Mouse (Mus musculus) kidney, postnatal 0 days (tissue): ENCODE measurements around the gene Defa32. TPM values are rescaled to one million over a fixed set of nuclear protein-coding genes. Genes with fewer than 3 reads are reported as not detected.
"Not testable (repeated sequence)": the region's sequence is repeated elsewhere in the genome, so short reads cannot be mapped to it uniquely, and the experiment has no call there.

Experiments
- ATAC-seq: fragments of 200-750 bp; cut with Nextera tagmentation; replicated peaks from 2 replicates; pipeline ENCODE4 v1.8.0; 2017; ENCODE audit warnings: low read depth, moderate number of reproducible peaks, moderate TSS enrichment, moderate library complexity; ENCODE audit not compliant: low FRiP score
- DNase-seq: peaks from one replicate; pipeline ENCODE4 v3.0.0-alpha.2; 2016; ENCODE audit warnings: low spot score
- H3K27ac ChIP-seq: fragments of 300-500 bp; sonication (generic); 2 replicates; pipeline ENCODE4 v1.5.1; 2014; ENCODE audit warnings: mild to moderate bottlenecking
- H3K27me3 ChIP-seq: fragments of 300-500 bp; sonication (generic); 2 replicates; pipeline ENCODE4 v1.6.1; 2014; ENCODE audit warnings: low read length, mixed read lengths; ENCODE audit not compliant: insufficient read depth
- H3K36me3 ChIP-seq: fragments of 300-500 bp; sonication (generic); 2 replicates; pipeline ENCODE4 v1.6.1; 2014; ENCODE audit warnings: low read length, mixed read lengths; ENCODE audit not compliant: insufficient read depth
- H3K4me1 ChIP-seq: fragments of 300-500 bp; sonication (generic); replicated peaks from 2 replicates; pipeline ENCODE4 v1.6.1; 2014; ENCODE audit warnings: antibody characterized with exemption, low read length, mixed read lengths; ENCODE audit not compliant: insufficient read depth
- H3K4me2 ChIP-seq: fragments of 300-500 bp; sonication (generic); 2 replicates; pipeline ENCODE4 v1.6.1; 2014; ENCODE audit warnings: mild to moderate bottlenecking, low read length, moderate library complexity, mixed read lengths
- H3K4me3 ChIP-seq: fragments of 300-500 bp; sonication (generic); replicated peaks from 2 replicates; pipeline ENCODE4 v1.5.1; 2014; ENCODE audit warnings: low read depth, low read length
- H3K9ac ChIP-seq: fragments of 300-500 bp; sonication (generic); 2 replicates; pipeline ENCODE4 v1.6.1; 2014; ENCODE audit warnings: low read depth, low read length
- H3K9me3 ChIP-seq: fragments of 300-500 bp; sonication (generic); replicated peaks from 2 replicates; pipeline ENCODE4 v1.6.1; 2016; ENCODE audit warnings: low read length, inconsistent platforms, mixed read lengths
- WGBS: fragments of 180-500 bp; shearing (Covaris S2); extraction: QIAGEN DNeasy Blood & Tissue Kit; methylation state at CpG from one replicate; pipeline ENCODE4 v1.1.7; 2014; 5-methylcytosine and 5-hydroxymethylcytosine counted together
- polyA plus RNA-seq: library from polyadenylated mRNA; unstranded; fragments of >200 nt; fragmentation: Nextera tagmentation; extraction: Ambion mirVana; gene quantifications from 2 replicates; pipeline ENCODE4 v1.2.1, GENCODE M21; 2015

Gene Defa32
- not detected in 2 replicates for polyA plus RNA-seq

DNA sequence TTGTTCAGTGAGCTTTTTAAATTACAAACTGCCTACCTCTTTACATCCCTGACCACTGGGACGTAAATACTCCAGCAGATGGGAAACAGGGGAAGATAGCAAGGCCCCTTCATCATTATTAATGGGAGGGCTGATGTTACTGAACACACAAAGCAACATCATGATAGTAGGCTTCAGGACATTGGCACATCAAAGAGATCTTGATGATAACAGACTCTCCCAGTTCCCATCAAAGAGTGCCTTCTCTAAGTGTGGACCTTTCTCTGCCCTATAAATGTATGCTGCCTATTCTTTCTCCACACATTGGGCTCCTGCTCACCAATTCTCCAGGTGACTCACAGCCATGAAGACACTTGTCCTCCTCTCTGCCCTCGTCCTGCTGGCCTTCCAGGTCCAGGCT lies at the start of gene Defa32:
Gene Defa32, plus strand, starts transcription at position 301 of the 400 bp plus-strand sequence.
- ATAC-seq, H3K27me3 ChIP-seq, H3K36me3 ChIP-seq, H3K9ac ChIP-seq, H3K4me1 ChIP-seq, H3K4me2 ChIP-seq, DNase-seq, H3K9me3 ChIP-seq, H3K4me3 ChIP-seq, H3K27ac ChIP-seq: not testable (repeated sequence)
- no CpG with 5 or more reads among the region's 2 CpGs for WGBS

- H3K4me2 ChIP-seq, H3K27ac ChIP-seq, H3K4me3 ChIP-seq, H3K36me3 ChIP-seq, H3K9ac ChIP-seq, H3K4me1 ChIP-seq, H3K27me3 ChIP-seq, DNase-seq, ATAC-seq, H3K9me3 ChIP-seq: not testable (repeated sequence)
- WGBS, result no CpG with 5 or more reads among the region's 2 CpGs
Observed at GRCm38 (mm10) chr8:21508958-21509357, 19.9 kb upstream of the Defa32 start, which contains the start of gene Defa20. Defa20 (plus strand) TSS chr8:21509258.

- no CpG with 5 or more reads among the region's 1 CpGs for WGBS
- H3K9ac ChIP-seq, H3K9me3 ChIP-seq, H3K4me3 ChIP-seq, ATAC-seq, DNase-seq, H3K36me3 ChIP-seq, H3K4me2 ChIP-seq, H3K27ac ChIP-seq, H3K4me1 ChIP-seq, H3K27me3 ChIP-seq: not testable (repeated sequence)
Observed at GRCm38 (mm10) chr8:21565086-21565485, 36.3 kb downstream of the Defa32 start, which contains the start of gene Defa37. Defa37 (plus strand) TSS chr8:21565386.

Other genes with a start within 250 kb of the Defa32 start
- gene Defa27, start 213.5 kb upstream of the Defa32 start, polyA plus RNA-seq, result not detected in 2 replicates
- not detected in 2 replicates for gene Defa29, start 202.0 kb upstream of the Defa32 start, polyA plus RNA-seq
- not detected in 2 replicates for gene Defa2, start 150.5 kb upstream of the Defa32 start, polyA plus RNA-seq
- gene Defa33, start 137.2 kb upstream of the Defa32 start, polyA plus RNA-seq, result not detected in 2 replicates
- not detected in 2 replicates for gene Defa36, start 101.6 kb upstream of the Defa32 start, polyA plus RNA-seq
- not detected in 2 replicates for gene Gm7849, start 72.5 kb upstream of the Defa32 start, polyA plus RNA-seq
- not detected in 2 replicates for gene Defa20, start 19.8 kb upstream of the Defa32 start, polyA plus RNA-seq
- not detected in 2 replicates for gene Defa37, start 36.4 kb downstream of the Defa32 start, polyA plus RNA-seq
- not detected in 2 replicates for gene Defa28, start 54.0 kb downstream of the Defa32 start, polyA plus RNA-seq
- gene Gm7861, start 65.5 kb downstream of the Defa32 start, polyA plus RNA-seq, result not detected in 2 replicates
- gene Defa26, start 89.2 kb downstream of the Defa32 start, polyA plus RNA-seq, result not detected in 2 replicates
- not detected in 2 replicates for gene Defa17, start 126.7 kb downstream of the Defa32 start, polyA plus RNA-seq
- not detected in 2 replicates for gene Defa34, start 136.8 kb downstream of the Defa32 start, polyA plus RNA-seq
- not detected in 2 replicates for gene AY761184, start 174.6 kb downstream of the Defa32 start, polyA plus RNA-seq
- gene Defa24, start 205.5 kb downstream of the Defa32 start, polyA plus RNA-seq, result not detected in 2 replicates